Mouse (Mus musculus): ENCODE measurements around the gene Jakmip3.

GRCm38 (mm10) chr7:138940612-138941461 lies at the start of gene Jakmip3:
- TF ChIP-seq CTCF (IDR thresholded peaks at IDR 0.05; ENCODE audit: low read depth) (no peak), EP300 (IDR thresholded peaks at IDR 0.05; ENCODE audit: low read depth) (no peak)

Measured in liver, embryonic 14.5 days (tissue).